Mouse (Mus musculus): ENCODE results near the gene Utp4. TPM values are rescaled to one million over a fixed set of nuclear protein-coding genes. Genes with fewer than 3 reads are reported as not detected.

The Utp4 gene
- total RNA-seq, 1 experiment from 2014 or later, result 39.6 TPM

- DNase-seq, result no peak
These were observed 43.8 kb downstream of the Utp4 start for GRCm38 (mm10) chr8:106937081-106937800.

GRCm38 (mm10) chr8:106941806-106942205 lies 48.4 kb downstream of the Utp4 start:
- no peak for DNase-seq

DNA sequence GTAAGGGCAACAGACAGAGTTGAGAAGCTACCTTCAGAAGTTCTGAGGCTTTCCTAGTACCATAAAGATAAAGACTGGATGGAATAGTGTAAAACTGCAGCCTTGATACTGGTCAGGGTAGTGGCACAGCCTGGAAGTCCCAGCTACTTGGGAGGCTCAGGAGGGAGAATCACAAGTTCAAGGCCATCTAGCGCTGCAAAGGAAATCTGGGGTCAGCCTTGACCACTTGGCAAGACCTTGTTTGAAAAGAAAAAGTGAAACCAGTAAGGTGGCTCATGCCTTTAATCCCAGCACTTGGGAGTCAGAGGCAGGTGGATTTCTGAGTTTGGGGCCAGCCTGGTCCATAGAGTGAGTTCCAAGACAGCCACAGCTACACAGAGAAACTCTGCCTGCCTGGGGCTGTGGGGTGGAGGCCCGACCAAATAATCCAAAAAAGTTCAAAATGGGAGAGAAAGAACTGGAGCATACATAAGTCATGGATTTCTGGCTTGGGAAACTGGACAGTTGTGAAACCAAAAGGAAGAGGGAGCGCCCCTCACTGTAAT lies 50.5 kb downstream of the Utp4 start:
- no peak for DNase-seq

DNA sequence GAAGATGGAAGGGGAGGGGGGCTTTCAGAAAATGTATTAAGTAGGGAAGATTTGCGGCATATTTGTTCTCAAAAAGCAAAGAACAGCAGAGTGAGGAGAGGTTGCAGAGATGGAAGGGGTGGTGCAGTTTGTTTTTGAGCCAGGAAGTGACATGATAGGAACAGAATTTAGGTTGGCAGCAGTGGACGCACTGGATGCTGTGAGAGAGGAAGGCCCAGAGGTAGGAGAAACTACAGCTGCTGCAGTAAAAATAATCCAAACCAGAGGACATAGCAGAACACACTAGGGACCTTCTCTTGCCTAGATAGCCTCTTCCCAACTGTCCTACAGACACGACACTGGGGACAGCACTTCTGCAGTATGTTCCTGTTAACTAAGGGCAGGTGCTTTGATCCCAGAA lies 51.3 kb downstream of the Utp4 start:
- DNase-seq, result no peak

DNA sequence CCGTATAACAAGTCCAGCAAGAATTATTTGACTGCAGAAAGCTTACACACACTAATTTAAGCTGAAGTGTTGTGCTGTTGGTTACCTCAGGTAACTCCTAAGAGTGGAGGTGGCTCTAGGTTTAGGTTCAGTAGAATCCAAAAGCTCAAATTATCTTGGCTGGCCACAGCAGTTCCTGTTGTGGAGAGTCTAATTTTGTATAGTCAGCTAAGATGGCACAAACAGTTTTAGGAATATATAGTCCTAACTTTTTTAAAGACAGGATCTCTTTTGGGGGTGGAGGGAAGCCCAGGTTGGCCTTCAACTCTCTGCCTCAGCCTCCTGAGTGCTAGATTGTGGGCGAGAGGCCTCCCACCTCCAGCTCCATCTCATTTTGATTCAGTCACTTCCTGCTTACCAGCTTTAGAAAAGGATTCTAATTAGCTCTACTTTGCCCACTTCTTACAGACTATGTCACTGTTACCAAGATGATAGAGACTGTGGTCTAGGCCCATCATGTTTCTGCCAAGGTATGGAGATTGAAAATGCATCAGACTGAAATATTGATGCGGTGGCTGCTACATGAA lies 55.3 kb downstream of the Utp4 start:
- no peak for DNase-seq

DNA sequence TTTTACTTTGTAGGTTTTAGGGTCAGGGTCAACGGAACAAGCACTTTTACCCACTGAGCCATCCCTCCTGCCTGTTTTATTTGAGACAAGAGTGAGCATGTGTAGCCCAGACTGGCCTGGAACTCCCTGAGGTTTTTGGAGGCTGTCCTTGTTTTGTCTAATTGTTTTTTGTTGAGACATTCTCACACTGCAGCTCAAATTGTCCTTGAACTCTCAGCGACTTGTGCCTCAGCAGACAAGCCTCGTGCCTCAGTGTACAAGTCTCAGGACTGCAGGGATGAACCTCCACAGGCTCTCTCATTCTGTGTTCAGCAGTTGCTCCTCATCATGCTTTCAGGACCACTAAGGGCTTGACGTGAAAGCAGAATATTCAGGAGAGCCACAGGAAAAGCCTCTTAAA lies 58.3 kb downstream of the Utp4 start:
- DNase-seq, result no peak

DNA sequence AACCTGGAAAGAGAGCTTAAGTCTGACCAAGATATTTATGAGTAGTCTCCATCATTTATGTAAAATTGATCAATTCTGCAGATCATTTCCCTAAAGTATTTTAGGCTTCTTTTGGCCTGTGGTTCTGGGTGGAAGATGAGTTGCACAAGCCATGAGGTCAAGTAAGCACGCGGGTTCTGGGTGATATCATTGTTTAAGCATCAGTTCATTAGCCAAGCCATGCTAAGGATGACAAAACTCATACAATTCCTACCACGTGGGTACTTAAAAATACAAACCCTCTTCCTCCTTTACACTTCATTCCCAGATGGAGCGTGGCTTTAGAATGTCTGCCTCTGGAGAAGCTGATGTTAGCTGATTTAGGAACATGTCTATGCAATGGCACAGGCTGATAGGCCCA lies 60.1 kb downstream of the Utp4 start:
- no peak for DNase-seq

DNA sequence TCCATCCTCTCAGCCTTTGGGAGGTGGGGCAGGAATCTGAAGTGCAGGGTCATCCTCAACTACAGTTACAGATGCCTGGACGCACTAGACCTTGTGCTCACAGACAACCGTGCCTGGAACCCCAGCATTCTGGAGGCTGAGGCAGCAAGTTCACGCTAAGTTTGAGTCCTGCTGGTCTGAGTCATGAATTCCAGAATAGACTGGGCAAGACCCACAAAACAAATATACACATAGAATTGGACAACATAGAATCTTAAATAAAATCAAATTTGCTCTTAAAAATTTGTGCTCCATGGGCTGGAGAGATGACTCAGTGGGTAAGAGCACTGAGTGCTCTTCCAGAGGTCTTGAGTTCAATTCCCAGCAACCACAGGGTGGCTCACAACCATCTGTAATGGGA lies 63.6 kb downstream of the Utp4 start:
- DNase-seq, result no peak

GRCm38 (mm10) chr8:106958212-106958611 lies 64.8 kb downstream of the Utp4 start:
- no peak for DNase-seq

GRCm38 (mm10) chr8:106959626-106960025 lies 66.2 kb downstream of the Utp4 start:
- no peak for DNase-seq

GRCm38 (mm10) chr8:106962322-106962721 lies 68.9 kb downstream of the Utp4 start:
- no peak for DNase-seq

GRCm38 (mm10) chr8:106963365-106963764 lies 69.9 kb downstream of the Utp4 start:
- DNase-seq, result no peak

DNA sequence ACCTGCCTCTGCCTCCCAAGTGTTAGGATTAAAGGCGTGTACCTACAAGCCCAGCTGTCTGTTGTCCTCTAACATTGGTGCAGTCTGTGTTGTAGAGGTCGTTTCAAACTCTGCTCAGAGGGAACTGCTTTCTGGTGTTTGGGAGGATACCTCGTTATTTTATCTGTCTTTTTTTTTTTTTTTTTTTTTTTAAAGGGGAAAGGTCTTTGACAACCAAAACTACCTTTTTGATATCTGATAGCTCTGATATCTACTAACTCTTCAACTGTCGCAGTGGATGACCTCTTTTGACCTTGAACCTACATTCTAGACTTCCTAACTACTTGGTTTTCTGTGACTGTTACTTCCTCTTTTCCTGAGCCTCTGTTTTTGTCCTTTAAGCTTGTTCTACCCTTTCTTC lies 71.1 kb downstream of the Utp4 start:
- no peak for DNase-seq

DNA sequence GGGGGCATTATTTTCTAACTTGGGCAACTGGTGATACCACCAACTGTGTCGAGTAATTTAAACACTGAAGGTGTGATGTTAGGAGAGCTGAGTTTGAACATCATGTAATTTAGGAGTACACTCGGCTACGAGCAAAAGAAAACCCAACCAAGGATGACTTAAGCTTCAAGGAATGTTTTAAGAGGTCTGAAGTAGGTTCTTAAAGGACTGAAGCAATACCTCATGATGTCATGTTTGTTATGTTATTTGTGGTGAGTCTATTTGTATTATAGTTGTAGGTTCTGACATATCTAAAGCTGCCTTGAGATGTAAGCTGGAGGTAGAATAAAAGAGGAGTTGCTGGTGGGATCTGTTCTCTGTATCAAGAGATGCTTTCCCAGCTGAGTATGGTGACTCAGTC lies 76.5 kb downstream of the Utp4 start:
- DNase-seq, result no peak

DNA sequence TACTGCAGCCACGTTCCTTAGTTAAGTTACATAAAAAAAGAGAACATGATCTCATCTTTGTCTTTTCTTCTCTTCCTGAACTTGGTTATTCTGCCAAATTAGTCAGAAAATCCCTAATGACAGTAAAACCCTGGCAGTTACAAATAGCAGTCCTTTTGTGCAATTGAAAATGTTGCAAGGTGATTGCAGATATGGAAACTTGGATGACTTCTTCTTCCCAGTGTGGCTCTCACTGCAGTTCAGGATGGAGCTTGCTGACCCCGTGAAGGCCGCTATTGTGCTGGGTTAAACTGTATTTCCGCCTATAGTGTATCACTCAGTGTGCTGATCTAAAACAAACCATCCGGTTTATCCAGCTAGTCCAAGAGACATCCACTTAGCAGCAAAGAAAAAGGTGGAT lies 78.5 kb downstream of the Utp4 start:
- DNase-seq, result no peak

Other genes starting within 250 kb of the Utp4 start
- 10.8 and 13.7 TPM in 2 replicates for gene Tango6, start 210.6 kb upstream of the Utp4 start, total RNA-seq (2021)
- 0.33 and 0.55 TPM in 2 replicates for gene Has3, start 23.4 kb upstream of the Utp4 start, total RNA-seq (2021)
- gene Sntb2, start 42.1 kb downstream of the Utp4 start, total RNA-seq (2021), result 31.4 and 52.7 TPM in 2 replicates
- gene Vps4a, start 137.6 kb downstream of the Utp4 start, total RNA-seq (2021), result 78.7 and 102 TPM in 2 replicates
- gene Pdf, start 155.0 kb downstream of the Utp4 start, total RNA-seq (2021), result 41.0 and 63.8 TPM in 2 replicates
- 47.9 and 48.6 TPM in 2 replicates for gene Cog8, start 163.1 kb downstream of the Utp4 start, total RNA-seq (2021)
- 44.8 and 45.7 TPM in 2 replicates for gene Nip7, start 163.2 kb downstream of the Utp4 start, total RNA-seq (2021)
- not detected in 2 replicates for gene Tmed6, start 172.0 kb downstream of the Utp4 start, total RNA-seq (2021)
- gene Terf2, start 202.9 kb downstream of the Utp4 start, total RNA-seq (2021), result 30.2 and 31.2 TPM in 2 replicates

All from adrenal gland, postnatal 25 days (tissue).